Mouse (Mus musculus) embryonic facial prominence, embryonic 10.5 days (tissue): ENCODE data around the gene BC003965. TPM values are rescaled to one million over a fixed set of nuclear protein-coding genes. Genes with fewer than 3 reads are reported as not detected.
A peak's percentile ranks its signal among the peaks of the same experiment; 100 is the strongest.

Experiments
- DNase-seq: peaks from one replicate; pipeline ENCODE4 v3.0.0-alpha.2; 2017; ENCODE audit warnings: low spot score
- H3K27ac ChIP-seq: fragments of 300-500 bp; sonication (generic); replicated peaks from 2 replicates; pipeline ENCODE4 v1.5.1; 2016; ENCODE audit warnings: mild to moderate bottlenecking
- H3K27me3 ChIP-seq: fragments of 300-500 bp; sonication (generic); replicated peaks from 2 replicates; pipeline ENCODE4 v1.6.1; 2016; ENCODE audit warnings: low read depth, mild to moderate bottlenecking; ENCODE audit not compliant: poor library complexity, severe bottlenecking
- H3K36me3 ChIP-seq: fragments of 300-500 bp; sonication (generic); replicated peaks from 2 replicates; pipeline ENCODE4 v1.6.1; 2016; ENCODE audit warnings: mild to moderate bottlenecking, moderate library complexity
- H3K4me1 ChIP-seq: fragments of 300-500 bp; sonication (generic); 2 replicates; pipeline ENCODE4 v1.6.1; 2016
- H3K4me3 ChIP-seq: fragments of 300-500 bp; sonication (generic); 2 replicates; pipeline ENCODE4 v1.5.1; 2016; ENCODE audit warnings: mild to moderate bottlenecking, moderate library complexity
- H3K9me3 ChIP-seq: fragments of 300-500 bp; sonication (generic); 2 replicates; pipeline ENCODE4 v1.6.1; 2016; ENCODE audit warnings: mild to moderate bottlenecking
- WGBS: fragments of 180-500 bp; shearing (Covaris S2); methylation state at CpG from one replicate; pipeline ENCODE4 v1.1.7; 2016; 5-methylcytosine and 5-hydroxymethylcytosine counted together
- polyA plus RNA-seq: library from polyadenylated mRNA; unstranded; fragments of >200 nt; fragmentation: Nextera tagmentation; extraction: Ambion mirVana; gene quantifications from 2 replicates; pipeline ENCODE4 v1.2.1, GENCODE M21; 2016

BC003965 gene
- polyA plus RNA-seq, 1 experiment from 2014 or later: 35.5 TPM

DNA sequence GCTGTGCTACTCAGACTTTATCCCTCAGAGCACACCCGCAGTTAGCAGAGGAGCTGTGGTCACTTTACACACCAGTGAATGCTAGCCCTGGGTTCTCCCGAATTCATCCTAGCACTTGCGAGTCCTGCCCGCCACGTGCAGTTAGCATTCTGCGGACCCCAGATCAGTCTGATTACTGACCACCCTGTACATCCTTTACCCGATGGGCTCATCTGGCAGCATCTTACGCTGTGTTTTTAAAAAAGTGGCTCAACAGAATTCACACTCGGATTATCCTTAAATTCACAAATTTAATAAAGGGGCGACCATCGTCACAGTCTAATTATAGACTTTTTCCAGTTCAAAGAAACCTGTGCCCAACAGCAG lies 3.4 kb downstream of the BC003965 start:
- peak; percentile 15 for DNase-seq
- H3K4me3 ChIP-seq: peak overlapping the region; percentile 97
- H3K4me1 ChIP-seq: peaks cover 51% of the 10 kb centered on the region
- H3K27me3 ChIP-seq: no peaks in the 10 kb centered on the region
- H3K36me3 ChIP-seq: peaks cover 32% of the 10 kb centered on the region
- WGBS: 9% methylated on average over 11 of the region's 11 CpGs
- H3K9me3 ChIP-seq: no peaks in the 10 kb centered on the region
- H3K27ac ChIP-seq: peak overlapping the region; percentile 94

DNA sequence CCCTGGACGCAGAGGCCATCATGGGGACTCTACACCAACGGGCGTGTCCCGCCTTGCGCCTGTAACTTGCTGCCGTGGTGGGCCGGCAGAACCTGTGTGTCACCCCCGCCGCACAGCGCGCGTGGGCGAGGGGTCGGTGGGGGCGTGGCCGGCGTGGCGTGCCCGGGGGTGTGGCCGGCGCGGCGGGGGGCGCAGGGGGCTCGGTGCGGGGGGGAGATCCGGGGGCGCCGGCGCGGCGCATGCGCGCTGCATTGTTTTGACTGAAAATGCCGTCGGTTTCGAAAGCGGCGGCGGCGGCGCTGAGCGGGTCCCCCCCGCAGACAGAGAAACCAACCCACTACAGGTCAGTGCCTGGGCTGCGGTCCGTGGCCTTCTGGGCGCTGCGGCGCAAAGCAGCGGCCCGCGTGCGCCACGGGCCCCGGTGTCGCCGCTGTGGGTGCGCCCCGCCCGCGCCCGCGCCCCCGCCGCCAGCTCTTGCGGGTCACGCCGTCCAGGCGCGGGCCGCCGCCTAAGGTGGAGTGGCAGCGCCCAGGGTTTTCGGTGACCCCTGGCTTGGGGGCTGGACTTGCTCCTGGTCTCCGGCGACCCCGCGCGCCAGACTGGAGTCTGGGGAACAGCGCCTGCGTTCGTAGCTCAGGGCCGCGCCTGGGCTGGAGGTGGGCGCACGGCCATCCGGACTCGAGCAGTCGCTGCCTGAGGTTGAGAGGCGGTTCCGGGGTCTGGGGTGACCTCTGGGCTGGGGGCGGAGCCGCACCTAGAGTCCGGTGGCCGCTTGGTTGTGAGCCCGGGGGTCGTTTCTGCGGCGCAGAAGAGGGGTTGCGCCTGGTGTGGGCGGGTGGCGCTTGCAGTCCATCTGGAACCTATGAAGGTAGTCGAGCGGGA lies 4.0 kb downstream of the BC003965 start, which contains the start of gene Unkl:
Unkl (plus strand) TSS at position 248 of the 882 bp plus-strand sequence.
- H3K27ac ChIP-seq: peak within 1 kb of the TSS; percentile 94
- peak; percentile 87 for DNase-seq
- H3K4me3 ChIP-seq: peak within 1 kb of the TSS; percentile 97
- H3K27me3 ChIP-seq: no peaks in the 10 kb centered on the region
- H3K4me1 ChIP-seq: peaks cover 47% of the 10 kb centered on the region
- under 1% methylated on average over 104 of the region's 104 CpGs for WGBS
- H3K9me3 ChIP-seq: no peaks in the 10 kb centered on the region
- H3K36me3 ChIP-seq: peaks cover 39% of the 10 kb centered on the region

DNA sequence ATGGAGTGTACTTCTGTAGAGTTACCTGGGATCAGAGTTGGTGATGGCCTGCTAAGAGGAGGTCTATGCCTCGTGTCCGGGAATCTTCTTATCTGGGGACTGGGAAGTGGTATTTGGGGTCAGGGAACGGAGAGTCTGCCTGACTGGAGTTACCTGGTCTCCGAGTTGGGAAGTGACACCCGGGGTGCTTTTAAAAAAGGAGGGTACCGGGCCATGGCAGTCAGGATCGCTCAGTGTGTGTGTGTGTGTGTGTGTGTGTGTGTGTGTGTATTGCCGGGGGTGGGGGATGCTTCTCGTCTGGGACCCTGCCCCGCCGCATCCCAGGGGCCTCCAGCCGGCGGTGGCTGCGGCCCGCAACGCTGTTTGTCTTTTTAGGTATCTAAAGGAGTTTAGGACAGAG lies 4.7 kb downstream of the BC003965 start:
- H3K9me3 ChIP-seq: no peaks in the 10 kb centered on the region
- peak overlapping the region; percentile 97 for H3K4me3 ChIP-seq
- WGBS: 4% methylated on average over 16 of the region's 16 CpGs
- H3K4me1 ChIP-seq: peaks cover 42% of the 10 kb centered on the region
- DNase-seq: no peak
- peaks cover 46% of the 10 kb centered on the region for H3K36me3 ChIP-seq
- no peaks in the 10 kb centered on the region for H3K27me3 ChIP-seq
- peak overlapping the region; percentile 94 for H3K27ac ChIP-seq

DNA sequence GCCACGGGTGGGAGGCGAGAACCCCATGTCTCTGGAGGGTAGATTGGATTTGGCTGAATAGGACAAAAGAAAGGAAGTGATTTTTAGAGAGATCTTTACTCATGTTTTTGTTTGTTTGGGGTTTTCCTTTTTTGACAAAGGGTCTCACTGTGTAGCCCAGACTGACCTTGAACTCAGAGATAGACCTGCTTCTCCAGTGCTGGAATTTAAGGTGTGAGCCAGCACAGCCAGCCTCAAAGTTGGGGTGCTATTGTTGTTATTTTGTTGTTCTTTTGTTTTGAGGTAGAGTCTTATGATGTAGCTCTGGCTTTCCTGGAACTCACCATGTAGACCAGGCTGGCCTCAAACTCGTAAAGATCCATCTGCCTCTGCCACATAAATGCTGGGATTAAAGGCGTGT lies 18.0 kb downstream of the BC003965 start:
- H3K4me3 ChIP-seq: no peak overlapping the region
- H3K4me1 ChIP-seq: no peaks in the 10 kb centered on the region
- H3K27ac ChIP-seq: no peak overlapping the region
- DNase-seq: no peak
- H3K9me3 ChIP-seq: no peaks in the 10 kb centered on the region
- WGBS: 92% methylated on average over 4 of the region's 4 CpGs
- H3K27me3 ChIP-seq: no peaks in the 10 kb centered on the region
- H3K36me3 ChIP-seq: peaks cover 86% of the 10 kb centered on the region

DNA sequence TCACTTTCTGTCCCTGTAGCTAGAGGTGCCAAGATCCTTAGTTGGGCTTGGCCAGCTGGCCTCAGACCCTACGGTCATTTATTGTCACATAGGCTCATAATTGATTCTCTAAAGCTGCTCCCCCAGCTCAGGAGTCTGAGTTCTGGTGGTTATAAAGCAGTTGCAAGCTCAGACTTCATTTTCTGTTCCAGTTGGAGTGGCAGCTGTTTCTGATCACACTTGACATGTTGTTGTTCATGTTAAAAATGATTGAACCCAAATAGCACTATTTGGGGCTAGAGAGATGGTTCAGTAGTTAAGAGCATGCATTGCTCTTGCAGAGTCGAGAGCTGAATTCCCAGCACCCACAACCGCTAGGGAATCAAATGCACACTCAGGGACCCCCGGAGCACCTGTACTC lies 25.7 kb downstream of the BC003965 start:
- no peak for DNase-seq
- H3K4me3 ChIP-seq: no peak overlapping the region
- no peaks in the 10 kb centered on the region for H3K4me1 ChIP-seq
- H3K36me3 ChIP-seq: peaks cover 98% of the 10 kb centered on the region
- no peaks in the 10 kb centered on the region for H3K27me3 ChIP-seq
- H3K9me3 ChIP-seq: no peaks in the 10 kb centered on the region
- H3K27ac ChIP-seq: no peak overlapping the region
- 93% methylated on average over 4 of the region's 4 CpGs for WGBS

DNA sequence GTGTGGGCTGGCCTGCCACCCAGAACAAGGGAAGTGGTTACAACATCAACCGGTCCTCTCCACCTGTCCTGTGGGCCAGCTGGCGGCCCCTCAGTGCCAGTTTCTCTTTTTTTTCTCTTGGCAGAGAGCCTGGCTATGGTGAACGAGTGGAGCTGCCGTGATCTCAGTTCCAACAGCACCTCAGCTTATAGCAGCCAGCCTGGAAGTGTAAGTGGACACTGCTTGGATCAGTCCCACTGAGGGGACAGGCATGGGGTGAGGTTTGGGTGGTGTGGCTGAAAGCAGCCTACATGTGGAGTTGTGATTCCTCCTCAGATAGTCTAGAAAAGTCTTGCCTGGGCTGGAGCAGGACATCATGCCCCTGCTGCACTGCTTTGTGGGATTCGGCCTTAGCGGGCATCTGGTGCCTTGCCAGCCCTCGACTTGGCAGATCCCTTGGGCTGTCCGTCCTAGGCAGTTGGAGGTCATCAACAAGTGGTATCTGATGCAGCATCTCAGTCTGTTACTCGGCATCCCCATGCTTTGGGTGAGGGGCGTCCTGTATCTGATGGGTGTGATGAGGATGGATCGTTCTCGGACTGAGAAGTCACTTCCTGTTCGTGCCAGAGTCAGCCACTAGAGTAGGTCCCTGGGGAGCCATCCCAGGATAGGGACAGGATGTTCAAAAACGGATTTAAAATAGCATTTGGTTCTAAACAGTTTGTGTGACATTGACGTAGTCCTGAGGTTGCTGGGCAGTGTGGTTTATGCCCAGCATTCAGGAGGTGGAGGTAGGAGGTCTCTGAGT lies 26.5 kb downstream of the BC003965 start:
- peaks cover 98% of the 10 kb centered on the region for H3K36me3 ChIP-seq
- DNase-seq: no peak
- no peak overlapping the region for H3K4me3 ChIP-seq
- H3K4me1 ChIP-seq: no peaks in the 10 kb centered on the region
- 89% methylated on average over 15 of the region's 15 CpGs for WGBS
- no peak overlapping the region for H3K27ac ChIP-seq
- no peaks in the 10 kb centered on the region for H3K9me3 ChIP-seq
- no peaks in the 10 kb centered on the region for H3K27me3 ChIP-seq

DNA sequence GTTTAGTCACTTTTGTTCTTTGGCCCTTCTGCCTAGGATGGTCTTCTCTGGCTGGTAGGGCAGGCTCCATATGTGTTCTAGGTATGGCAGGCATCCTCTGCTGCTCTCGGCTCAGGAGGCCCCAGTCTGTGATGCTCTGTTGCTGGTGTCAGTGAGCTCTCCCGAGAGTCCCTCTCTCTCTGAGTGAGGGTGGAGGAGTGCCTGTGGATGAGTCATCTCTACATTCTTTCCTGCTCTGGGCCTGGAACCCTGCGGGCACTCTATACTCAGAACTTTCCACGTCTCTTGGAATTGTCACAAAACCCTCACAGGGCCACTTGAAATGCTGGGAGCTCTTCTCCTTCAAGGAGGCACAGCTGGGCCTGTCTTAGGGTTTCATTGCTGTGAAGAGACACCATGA lies 27.4 kb downstream of the BC003965 start:
- 93% methylated on average over 4 of the region's 4 CpGs for WGBS
- H3K36me3 ChIP-seq: peaks cover 98% of the 10 kb centered on the region

DNA sequence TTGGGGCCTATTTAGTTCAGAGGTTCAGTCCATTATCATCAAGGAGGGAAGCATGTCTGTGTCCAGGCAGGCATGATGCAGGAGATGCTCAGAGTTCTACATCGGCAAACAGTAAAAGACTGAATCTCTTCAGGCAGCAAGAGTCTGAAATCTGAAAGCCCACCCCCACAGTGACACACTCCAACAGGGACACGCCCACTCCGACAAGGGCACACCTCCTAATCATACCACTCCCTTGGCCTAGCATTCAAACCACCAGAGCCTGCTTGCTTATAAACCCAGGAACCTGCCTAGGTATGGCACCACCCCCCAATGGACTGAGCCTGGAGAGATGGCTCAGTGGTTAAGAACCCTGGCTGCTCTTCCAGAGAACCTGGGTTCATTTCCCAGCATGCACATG lies 31.1 kb downstream of the BC003965 start:
- H3K27me3 ChIP-seq: 0 out of 2 replicates have a peak, but pooled peaks cover 2% of the 10 kb centered on the region
- H3K9me3 ChIP-seq: no peaks in the 10 kb centered on the region
- peaks cover 89% of the 10 kb centered on the region for H3K36me3 ChIP-seq
- no peak for DNase-seq
- no peak overlapping the region for H3K4me3 ChIP-seq
- H3K4me1 ChIP-seq: no peaks in the 10 kb centered on the region
- H3K27ac ChIP-seq: no peak overlapping the region
- 89% methylated on average over 3 of the region's 3 CpGs for WGBS

More for the DNA sequence above, 27.4 kb downstream of the BC003965 start:
- Histone ChIP-seq H3K9me3 (no peaks in the 10 kb centered on the region), H3K4me3 (no peak overlapping the region), H3K27ac (no peak overlapping the region), H3K27me3 (no peaks in the 10 kb centered on the region), H3K4me1 (no peaks in the 10 kb centered on the region)
- DNase-seq: no peak

DNA sequence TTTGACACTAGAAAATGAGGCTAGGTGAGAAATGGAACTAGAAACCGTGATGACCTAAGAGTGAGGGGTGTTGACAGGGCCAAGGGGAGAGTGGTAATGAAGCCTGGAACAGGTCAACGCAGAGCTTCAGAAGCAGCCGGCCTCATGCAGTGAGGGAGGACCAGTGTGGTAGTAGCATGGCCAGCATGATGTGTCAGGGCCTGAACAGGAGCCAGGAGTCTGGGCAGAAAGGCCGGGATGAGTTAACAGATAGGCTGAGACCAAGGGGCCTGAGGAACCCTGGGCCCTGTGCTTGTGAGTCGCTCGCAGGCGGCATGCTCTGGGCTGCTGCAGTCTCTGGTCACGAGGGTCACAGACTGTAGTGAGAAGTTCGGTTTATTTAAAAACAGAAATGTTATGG lies 34.6 kb downstream of the BC003965 start:
- 0 out of 2 replicates have a peak, but pooled peaks cover 17% of the 10 kb centered on the region for H3K27me3 ChIP-seq
- WGBS: 90% methylated on average over 9 of the region's 9 CpGs
- no peak overlapping the region for H3K27ac ChIP-seq
- DNase-seq: no peak
- peaks cover 18% of the 10 kb centered on the region for H3K4me1 ChIP-seq
- H3K36me3 ChIP-seq: peaks cover 66% of the 10 kb centered on the region
- H3K4me3 ChIP-seq: no peak overlapping the region
- H3K9me3 ChIP-seq: no peaks in the 10 kb centered on the region

DNA sequence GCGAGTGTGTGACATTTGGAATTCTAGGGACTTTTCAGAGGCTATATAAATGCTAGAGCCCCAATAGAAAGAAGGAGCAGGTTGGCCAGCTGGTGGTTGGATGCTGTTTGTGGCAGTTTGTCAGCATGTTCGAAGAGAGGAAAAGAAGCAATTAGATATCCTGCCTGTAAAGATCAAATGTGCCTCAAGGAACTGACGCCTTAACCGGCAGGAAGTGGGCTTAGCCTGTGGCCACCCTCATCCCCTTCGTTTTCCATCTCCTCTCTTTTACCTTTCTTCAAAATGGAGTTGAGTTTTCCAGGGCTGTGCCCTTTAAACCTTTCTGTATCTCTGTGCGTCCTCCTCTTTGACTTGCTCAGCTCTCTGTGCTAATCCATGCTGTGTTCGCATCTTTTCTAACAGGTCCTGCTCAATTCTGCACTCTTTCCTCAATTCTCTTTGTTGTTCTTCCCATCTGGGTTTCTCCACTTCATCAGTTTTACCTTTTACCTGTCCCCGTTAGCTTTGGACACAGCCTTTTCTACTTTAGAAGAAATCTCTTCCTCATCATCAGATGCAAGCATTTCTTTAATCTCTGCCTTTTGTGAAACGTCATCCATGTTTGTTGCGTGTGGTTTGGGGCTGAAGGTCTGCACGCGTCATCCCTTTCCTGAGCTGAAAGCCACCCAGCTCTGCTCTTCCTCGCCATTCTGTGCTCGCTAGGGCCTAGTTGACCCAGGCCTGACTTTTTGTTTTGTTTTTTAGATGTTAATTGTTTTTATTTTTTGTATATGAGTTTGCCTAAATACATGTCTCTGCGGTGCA lies 35.3 kb downstream of the BC003965 start:
- 91% methylated on average over 15 of the region's 15 CpGs for WGBS
- DNase-seq: no peak
- Histone ChIP-seq H3K27me3 (0 out of 2 replicates have a peak, but pooled peaks cover 17% of the 10 kb centered on the region), H3K36me3 (peaks cover 64% of the 10 kb centered on the region), H3K27ac (no peak overlapping the region), H3K9me3 (no peaks in the 10 kb centered on the region), H3K4me1 (peaks cover 18% of the 10 kb centered on the region), H3K4me3 (no peak overlapping the region)

DNA sequence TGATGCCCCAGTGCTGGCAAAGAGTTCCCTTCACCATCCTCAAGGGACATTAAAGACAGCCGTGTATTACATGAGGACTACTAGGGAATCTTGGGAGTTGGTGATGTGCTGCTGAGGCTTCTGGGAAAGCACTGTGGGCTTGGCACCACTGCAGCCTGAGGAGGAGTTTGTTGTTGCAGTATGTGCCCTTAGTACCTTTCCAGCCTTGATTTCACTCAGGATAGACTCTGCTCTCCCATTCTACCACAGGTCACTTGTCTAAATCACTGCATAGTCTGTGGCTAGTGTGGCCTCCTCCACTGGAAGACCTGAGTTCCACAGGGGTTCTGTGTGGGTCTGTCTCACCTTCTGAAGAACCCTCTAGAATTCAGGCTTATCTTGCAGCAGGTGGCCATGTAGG lies 36.4 kb downstream of the BC003965 start:
- Histone ChIP-seq H3K27ac (no peak overlapping the region), H3K9me3 (no peaks in the 10 kb centered on the region), H3K27me3 (0 out of 2 replicates have a peak, but pooled peaks cover 17% of the 10 kb centered on the region), H3K4me3 (no peak overlapping the region; the same call in 1 of the 2 replicates), H3K4me1 (peaks cover 18% of the 10 kb centered on the region), H3K36me3 (peaks cover 63% of the 10 kb centered on the region)
- no peak for DNase-seq
- 94% methylated on average over 1 of the region's 1 CpGs for WGBS
